16 mouse cellular contexts compared by ENCODE assay signal in the genomic region with DNA sequence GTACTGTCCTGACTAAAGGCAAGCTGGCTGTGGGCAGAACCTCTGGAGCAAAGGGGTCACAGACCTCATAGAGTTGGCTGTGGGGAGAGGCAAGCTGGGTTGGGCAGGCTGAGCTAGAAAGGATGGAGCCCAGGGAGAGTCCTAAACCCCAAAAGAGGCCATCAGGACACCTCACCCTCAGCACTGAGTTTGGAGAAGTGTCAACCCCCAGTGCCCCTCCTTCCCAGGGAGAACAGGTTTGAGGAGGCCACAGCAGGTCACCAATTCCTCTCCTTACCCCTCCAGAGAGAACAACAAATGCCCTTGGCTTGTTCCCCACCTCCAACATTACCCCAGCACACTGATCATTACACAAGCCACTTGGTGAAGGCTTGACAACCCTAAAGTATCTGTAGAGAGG.
A peak's percentile ranks its signal among the peaks of the same experiment; 100 is the strongest.
DNase-seq lines count a peak whose midpoint lies in the region; ATAC-seq lines count a peak whose summit lies in the region.
"Had no signal": no experiment of that assay in that cellular context is flagged by ENCODE, and none has a peak within 500 bp of the region (broad histone marks: within the 10 kb centered on the region; RNA-seq: fewer than 3 reads in every experiment).

No protein-coding gene starts in this region.

- 0 out of 2 replicates have a peak, but pooled peaks cover 4% of the 10 kb centered on the region for H3K36me3 ChIP-seq in heart, embryonic 12.5 days
- H3K36me3 ChIP-seq in kidney, embryonic 14.5 days (ENCODE audit: control insufficient read depth, insufficient read depth, low read length) = no peaks in the 10 kb centered on the region
- H3K36me3 ChIP-seq in megakaryocyte, embryonic 14.5 days (replicated peaks; ENCODE audit: low read length) = no peaks in the 10 kb centered on the region
- H3K36me3 ChIP-seq: neural tube, embryonic 13.5 days had no signal

- H3K4me2 ChIP-seq in heart, embryonic 12.5 days = peak overlapping the region; percentile 78
- peak overlapping the region; percentile 73 for H3K4me2 ChIP-seq in kidney, embryonic 14.5 days (replicated peaks; ENCODE audit: low read depth, low read length)
- H3K4me2 ChIP-seq: hindbrain, embryonic 14.5 days; neural tube, embryonic 13.5 days had no signal

- H3K9ac ChIP-seq in heart, embryonic 12.5 days = peak overlapping the region; percentile 50; the same call in 1 of the 2 replicates
- H3K9ac ChIP-seq in kidney, embryonic 14.5 days (ENCODE audit: low read depth, low read length) = no peak overlapping the region
- H3K9ac ChIP-seq: hindbrain, embryonic 14.5 days; neural tube, embryonic 13.5 days had no signal

- H3K27ac ChIP-seq in heart, embryonic 12.5 days (ENCODE audit: poor library complexity, severe bottlenecking) = 0 out of 2 replicates have a peak overlapping the region, but pooled peaks have one; percentile 94
- no peak overlapping the region for H3K27ac ChIP-seq in kidney, embryonic 14.5 days (ENCODE audit: low read depth, low read length)
- H3K27ac ChIP-seq: hindbrain, embryonic 14.5 days had no signal

- H3K9me3 ChIP-seq in heart, embryonic 12.5 days (replicated peaks) = no peaks in the 10 kb centered on the region
- no peaks in the 10 kb centered on the region for H3K9me3 ChIP-seq in kidney, embryonic 14.5 days (ENCODE audit: control insufficient read depth, low read length)
- no peaks in the 10 kb centered on the region for H3K9me3 ChIP-seq in megakaryocyte, embryonic 14.5 days
- H3K9me3 ChIP-seq: neural tube, embryonic 13.5 days had no signal

- no peaks in the 10 kb centered on the region for H3K27me3 ChIP-seq in heart, embryonic 12.5 days (replicated peaks)
- H3K27me3 ChIP-seq in kidney, embryonic 14.5 days (ENCODE audit: control insufficient read depth, insufficient read depth, low read length) = no peaks in the 10 kb centered on the region
- peaks cover 95% of the 10 kb centered on the region for H3K27me3 ChIP-seq in megakaryocyte, embryonic 14.5 days (replicated peaks)

- no peak for ATAC-seq in heart, embryonic 12.5 days (ENCODE audit: insufficient number of reproducible peaks, low FRiP score)
- no peak for ATAC-seq in kidney, embryonic 14.5 days (ENCODE audit: low FRiP score, low TSS enrichment)
- ATAC-seq in megakaryocyte, adult 5-6 weeks (ENCODE audit: poor library complexity, severe bottlenecking) = no peak
- ATAC-seq: midbrain, embryonic 16.5 days had no signal

- H3K4me1 ChIP-seq in heart, embryonic 12.5 days (replicated peaks) = peaks cover 91% of the 10 kb centered on the region
- H3K4me1 ChIP-seq in kidney, embryonic 14.5 days (ENCODE audit: control insufficient read depth, insufficient read depth, low read length) = peaks cover 78% of the 10 kb centered on the region
- H3K4me1 ChIP-seq in megakaryocyte, embryonic 14.5 days = peaks cover 59% of the 10 kb centered on the region

- DNase-seq in heart, adult 18-20 months = no peak
- no peak for DNase-seq in kidney, postnatal 14 days
- no peak for DNase-seq in ovary, postnatal 36 days (ENCODE audit: low spot score)
- no peak for DNase-seq in T-cell, adult 2 months (ENCODE audit: low spot score)
- DNase-seq: cerebellum, postnatal 10 days; gastrocnemius, postnatal 36 days; retina, postnatal 1 day; spleen, adult 18-20 months; thymus, postnatal 4 days had no signal

- no peak overlapping the region for H3K4me3 ChIP-seq in heart, embryonic 12.5 days
- H3K4me3 ChIP-seq in kidney, embryonic 14.5 days (ENCODE audit: low read length) = no peak overlapping the region; the same call in 1 of the 2 replicates
- peak overlapping the region; percentile 21 for H3K4me3 ChIP-seq in megakaryocyte, embryonic 14.5 days (replicated peaks)
- H3K4me3 ChIP-seq: neural tube, embryonic 13.5 days had no signal
